Comparison of ENCODE assay signal across 11 mouse cellular contexts in genomic region chr5:99669971-99670571, GRCm38 (mm10). TPM values are rescaled to one million over a fixed set of nuclear protein-coding genes. Genes with fewer than 3 reads are reported as not detected.
A peak's percentile ranks its signal among the peaks of the same experiment; 100 is the strongest.
DNase-seq lines count a peak whose midpoint lies in the region; ATAC-seq and TF ChIP-seq lines count a peak whose summit lies in the region.
"Had no signal": no experiment of that assay in that cellular context is flagged by ENCODE, and none has a peak within 500 bp of the region (broad histone marks: within the 10 kb centered on the region; RNA-seq: fewer than 3 reads in every experiment).

No protein-coding gene starts in this region.

- H3K9ac ChIP-seq in kidney, embryonic 15.5 days = no peak overlapping the region
- H3K9ac ChIP-seq in heart, postnatal 0 days (replicated peaks; ENCODE audit: low read depth, low read length) = no peak overlapping the region
- H3K9ac ChIP-seq: limb, embryonic 15.5 days had no signal

- no peaks in the 10 kb centered on the region for H3K4me1 ChIP-seq in kidney, adult 2 months (ENCODE audit: control insufficient read depth, insufficient read depth, low read length)
- H3K4me1 ChIP-seq in kidney, embryonic 15.5 days = no peaks in the 10 kb centered on the region
- peaks cover 15% of the 10 kb centered on the region for H3K4me1 ChIP-seq in heart, postnatal 0 days (ENCODE audit: control insufficient read depth, insufficient read depth)
- H3K4me1 ChIP-seq: limb, embryonic 15.5 days had no signal

- TF ChIP-seq CTCF in kidney, adult 2 months (conservative IDR thresholded peaks at IDR 0.05; ENCODE audit: insufficient read depth, insufficient read length, low read depth, low read length) = no peak
- no peak for TF ChIP-seq CTCF in heart, postnatal 0 days (IDR thresholded peaks at IDR 0.05; ENCODE audit: low read depth)

- H3K4me2 ChIP-seq in kidney, embryonic 15.5 days = no peak overlapping the region
- peak overlapping the region; percentile 44 for H3K4me2 ChIP-seq in heart, postnatal 0 days (ENCODE audit: low read depth, low read length)
- H3K4me2 ChIP-seq: limb, embryonic 15.5 days had no signal

- ATAC-seq in kidney, embryonic 15.5 days (replicated peaks; ENCODE audit: low FRiP score) = no peak
- peak; percentile 57; the same call in 1 of the 2 replicates for ATAC-seq in heart, postnatal 0 days (ENCODE audit: insufficient read depth, low read depth)

- H3K36me3 ChIP-seq in kidney, adult 2 months (ENCODE audit: control insufficient read depth, insufficient read depth, low read length) = no peaks in the 10 kb centered on the region
- H3K36me3 ChIP-seq in kidney, embryonic 15.5 days = no peaks in the 10 kb centered on the region
- no peaks in the 10 kb centered on the region for H3K36me3 ChIP-seq in heart, postnatal 0 days (replicated peaks; ENCODE audit: control insufficient read depth, insufficient read depth, low read length)
- H3K36me3 ChIP-seq: limb, embryonic 15.5 days had no signal

- no peaks in the 10 kb centered on the region for H3K9me3 ChIP-seq in kidney, embryonic 15.5 days (replicated peaks)
- H3K9me3 ChIP-seq in heart, postnatal 0 days (replicated peaks; ENCODE audit: control insufficient read depth, low read length) = 0 out of 2 replicates have a peak, but pooled peaks cover 4% of the 10 kb centered on the region
- H3K9me3 ChIP-seq: limb, embryonic 15.5 days had no signal

- no peak overlapping the region for H3K4me3 ChIP-seq in kidney, adult 2 months (ENCODE audit: insufficient read depth, low read depth, low read length)
- H3K4me3 ChIP-seq in kidney, embryonic 15.5 days (replicated peaks) = no peak overlapping the region
- no peak overlapping the region for H3K4me3 ChIP-seq in heart, postnatal 0 days (ENCODE audit: low read depth, low read length)
- H3K4me3 ChIP-seq: limb, embryonic 15.5 days had no signal

- DNase-seq in kidney, adult 2 months = peak; percentile 55
- DNase-seq in heart, postnatal 0 days (ENCODE audit: low spot score) = peak; percentile 48
- peak; percentile 22 for DNase-seq in kidney, postnatal 10 days
- peak; percentile 25 for DNase-seq in lung, postnatal 36 days
- DNase-seq in left cerebral cortex, adult 18-20 months (ENCODE audit: low spot score in 2 of 2) = no peak
- DNase-seq in right cerebral cortex, postnatal 4 days = no peak
- no peak for DNase-seq in right cerebral cortex, postnatal 10 days (ENCODE audit: low spot score in 2 of 2)
- DNase-seq: cerebellum, adult 9-10 months; gastrocnemius, postnatal 10 days had no signal

- H3K27ac ChIP-seq in kidney, adult 2 months (ENCODE audit: insufficient read depth, low read depth, low read length) = no peak overlapping the region
- H3K27ac ChIP-seq in kidney, embryonic 15.5 days = no peak overlapping the region
- H3K27ac ChIP-seq in heart, postnatal 0 days (ENCODE audit: low read depth) = no peak overlapping the region
- H3K27ac ChIP-seq: limb, embryonic 15.5 days had no signal

- TF ChIP-seq EP300 in heart, postnatal 0 days (IDR thresholded peaks at IDR 0.05; ENCODE audit: low read depth) = no peak

- no peak for TF ChIP-seq POLR2A in kidney, adult 2 months (IDR thresholded peaks at IDR 0.05; ENCODE audit: low read depth, low read length)

- no peaks in the 10 kb centered on the region for H3K27me3 ChIP-seq in kidney, adult 2 months (replicated peaks; ENCODE audit: control insufficient read depth, insufficient read depth, low read length)
- no peaks in the 10 kb centered on the region for H3K27me3 ChIP-seq in kidney, embryonic 15.5 days
- no peaks in the 10 kb centered on the region for H3K27me3 ChIP-seq in heart, postnatal 0 days (ENCODE audit: control insufficient read depth, insufficient read depth, low read length)
- H3K27me3 ChIP-seq: limb, embryonic 15.5 days had no signal

- 46% methylated on average over 9 of the region's 9 CpGs for WGBS in kidney, adult 2 months
- WGBS in kidney, embryonic 15.5 days = 52% methylated on average over 9 of the region's 9 CpGs
- WGBS in heart, postnatal 0 days = 8% methylated on average over 9 of the region's 9 CpGs

RNA-seq across cellular contexts. Expression of gene Rasgef1b, which starts 58.8 kb away (rescaled TPM):
- polyA plus RNA-seq in kidney, adult 2 months (2012; rRNA removed) = 7.4 and 8.6 TPM in 2 replicates
- polyA plus RNA-seq in kidney, embryonic 15.5 days (2015; fragmentation: Nextera tagmentation; extraction: Ambion mirVana) = 7.0 and 7.3 TPM in 2 replicates
- 21.4 and 29.8 TPM in 2 replicates for total RNA-seq in heart, postnatal 0 days (2014; rRNA removed; ENCODE audit: low replicate concordance)
- 18.7 and 19.0 TPM in 2 replicates for polyA plus RNA-seq in heart, postnatal 0 days (2015; fragmentation: Nextera tagmentation; extraction: Ambion mirVana)
- 10 to 100 TPM; 73.6 to 73.8 TPM for total RNA-seq in left cerebral cortex, adult 18-20 months (2021)

Comparison
In these comparisons a context has a peak if more than half of its experiments do, and no peak if none do; other contexts are left out.
1. DNase-seq: peak in kidney, adult 2 months (single experiment), heart, postnatal 0 days (single experiment), kidney, postnatal 10 days (single experiment) and lung, postnatal 36 days (single experiment); none in left cerebral cortex, adult 18-20 months (0 of 2), right cerebral cortex, postnatal 4 days (single experiment) and right cerebral cortex, postnatal 10 days (0 of 2).